Mouse (Mus musculus): ENCODE measurements around the gene Fshr. TPM values are rescaled to one million over a fixed set of nuclear protein-coding genes. Genes with fewer than 3 reads are reported as not detected.

Fshr gene
- polyA plus RNA-seq, 1 experiment from 2014 or later, result not detected

GRCm38 (mm10) chr17:89051031-89051563, 149.4 kb downstream of the Fshr start:
- H3K4me2 ChIP-seq (replicated peaks; ENCODE audit: low read depth, low read length), result no peak overlapping the region
- WGBS, result 86% methylated on average over 3 of the region's 3 CpGs
- no peak overlapping the region for H3K4me3 ChIP-seq (ENCODE audit: low read depth, low read length)
- H3K4me1 ChIP-seq (replicated peaks; ENCODE audit: control insufficient read depth, insufficient read depth, low read length), result no peaks in the 10 kb centered on the region
- DNase-seq (ENCODE audit: low spot score) (no peak), ATAC-seq (ENCODE audit: low FRiP score) (no peak)
- no peak overlapping the region for H3K9ac ChIP-seq (ENCODE audit: low read depth, low read length)
- no peak overlapping the region for H3K27ac ChIP-seq (ENCODE audit: low read depth, low read length)
- H3K9me3 ChIP-seq (ENCODE audit: control insufficient read depth, low read length), result no peaks in the 10 kb centered on the region
- no peaks in the 10 kb centered on the region for H3K36me3 ChIP-seq (ENCODE audit: control insufficient read depth, insufficient read depth, low read length)
- no peaks in the 10 kb centered on the region for H3K27me3 ChIP-seq (ENCODE audit: control insufficient read depth, insufficient read depth, low read length)

- Histone ChIP-seq H3K27ac (ENCODE audit: low read depth, low read length) (no peak overlapping the region), H3K4me3 (ENCODE audit: low read depth, low read length) (no peak overlapping the region), H3K9ac (ENCODE audit: low read depth, low read length) (no peak overlapping the region), H3K27me3 (ENCODE audit: control insufficient read depth, insufficient read depth, low read length) (no peaks in the 10 kb centered on the region), H3K4me2 (replicated peaks; ENCODE audit: low read depth, low read length) (no peak overlapping the region), H3K9me3 (ENCODE audit: control insufficient read depth, low read length) (no peaks in the 10 kb centered on the region), H3K36me3 (ENCODE audit: control insufficient read depth, insufficient read depth, low read length) (no peaks in the 10 kb centered on the region), H3K4me1 (replicated peaks; ENCODE audit: control insufficient read depth, insufficient read depth, low read length) (no peaks in the 10 kb centered on the region)
- WGBS, result 91% methylated on average over 2 of the region's 2 CpGs
- ATAC-seq (ENCODE audit: low FRiP score), result no peak
- no peak for DNase-seq (ENCODE audit: low spot score)
Measured at GRCm38 (mm10) chr17:89049071-89049470, 151.4 kb downstream of the Fshr start.

GRCm38 (mm10) chr17:89046016-89046415, 154.5 kb downstream of the Fshr start:
- Histone ChIP-seq H3K4me3 (ENCODE audit: low read depth, low read length) (no peak overlapping the region), H3K27me3 (ENCODE audit: control insufficient read depth, insufficient read depth, low read length) (no peaks in the 10 kb centered on the region), H3K4me2 (replicated peaks; ENCODE audit: low read depth, low read length) (no peak overlapping the region), H3K9ac (ENCODE audit: low read depth, low read length) (no peak overlapping the region), H3K9me3 (ENCODE audit: control insufficient read depth, low read length) (no peaks in the 10 kb centered on the region), H3K27ac (ENCODE audit: low read depth, low read length) (no peak overlapping the region), H3K36me3 (ENCODE audit: control insufficient read depth, insufficient read depth, low read length) (no peaks in the 10 kb centered on the region), H3K4me1 (replicated peaks; ENCODE audit: control insufficient read depth, insufficient read depth, low read length) (no peaks in the 10 kb centered on the region)
- DNase-seq (ENCODE audit: low spot score), result no peak
- 72% methylated on average over 3 of the region's 3 CpGs for WGBS
- no peak for ATAC-seq (ENCODE audit: low FRiP score)

- Histone ChIP-seq H3K4me3 (ENCODE audit: low read depth, low read length) (no peak overlapping the region), H3K9me3 (ENCODE audit: control insufficient read depth, low read length) (no peaks in the 10 kb centered on the region), H3K27me3 (ENCODE audit: control insufficient read depth, insufficient read depth, low read length) (no peaks in the 10 kb centered on the region), H3K4me1 (replicated peaks; ENCODE audit: control insufficient read depth, insufficient read depth, low read length) (no peaks in the 10 kb centered on the region), H3K4me2 (replicated peaks; ENCODE audit: low read depth, low read length) (no peak overlapping the region), H3K9ac (ENCODE audit: low read depth, low read length) (no peak overlapping the region), H3K27ac (ENCODE audit: low read depth, low read length) (no peak overlapping the region), H3K36me3 (ENCODE audit: control insufficient read depth, insufficient read depth, low read length) (no peaks in the 10 kb centered on the region)
- WGBS, result 90% methylated on average over 5 of the region's 5 CpGs
- no peak for ATAC-seq (ENCODE audit: low FRiP score)
- no peak for DNase-seq (ENCODE audit: low spot score)
Measured at GRCm38 (mm10) chr17:89036723-89037122, 163.8 kb downstream of the Fshr start.

GRCm38 (mm10) chr17:89036049-89036448, 164.4 kb downstream of the Fshr start:
- 96% methylated on average over 3 of the region's 3 CpGs for WGBS
- no peaks in the 10 kb centered on the region for H3K36me3 ChIP-seq (ENCODE audit: control insufficient read depth, insufficient read depth, low read length)
- DNase-seq (ENCODE audit: low spot score) (peak; percentile 2), ATAC-seq (ENCODE audit: low FRiP score) (no peak)
- H3K9ac ChIP-seq (ENCODE audit: low read depth, low read length), result no peak overlapping the region
- no peak overlapping the region for H3K4me2 ChIP-seq (replicated peaks; ENCODE audit: low read depth, low read length)
- H3K27me3 ChIP-seq (ENCODE audit: control insufficient read depth, insufficient read depth, low read length), result no peaks in the 10 kb centered on the region
- H3K27ac ChIP-seq (ENCODE audit: low read depth, low read length), result no peak overlapping the region
- H3K4me3 ChIP-seq (ENCODE audit: low read depth, low read length), result no peak overlapping the region
- H3K4me1 ChIP-seq (replicated peaks; ENCODE audit: control insufficient read depth, insufficient read depth, low read length), result no peaks in the 10 kb centered on the region
- H3K9me3 ChIP-seq (ENCODE audit: control insufficient read depth, low read length), result no peaks in the 10 kb centered on the region

GRCm38 (mm10) chr17:89034627-89035026, 165.8 kb downstream of the Fshr start:
- Histone ChIP-seq H3K27ac (ENCODE audit: low read depth, low read length) (no peak overlapping the region), H3K36me3 (ENCODE audit: control insufficient read depth, insufficient read depth, low read length) (no peaks in the 10 kb centered on the region), H3K4me3 (ENCODE audit: low read depth, low read length) (no peak overlapping the region), H3K27me3 (ENCODE audit: control insufficient read depth, insufficient read depth, low read length) (no peaks in the 10 kb centered on the region), H3K4me1 (replicated peaks; ENCODE audit: control insufficient read depth, insufficient read depth, low read length) (no peaks in the 10 kb centered on the region), H3K9me3 (ENCODE audit: control insufficient read depth, low read length) (no peaks in the 10 kb centered on the region), H3K9ac (ENCODE audit: low read depth, low read length) (no peak overlapping the region), H3K4me2 (replicated peaks; ENCODE audit: low read depth, low read length) (no peak overlapping the region)
- DNase-seq (ENCODE audit: low spot score), result no peak
- ATAC-seq (ENCODE audit: low FRiP score), result no peak

GRCm38 (mm10) chr17:89032981-89033380, 167.5 kb downstream of the Fshr start:
- H3K9me3 ChIP-seq (ENCODE audit: control insufficient read depth, low read length), result no peaks in the 10 kb centered on the region
- no peaks in the 10 kb centered on the region for H3K4me1 ChIP-seq (replicated peaks; ENCODE audit: control insufficient read depth, insufficient read depth, low read length)
- H3K4me3 ChIP-seq (ENCODE audit: low read depth, low read length), result no peak overlapping the region
- WGBS, result 88% methylated on average over 2 of the region's 2 CpGs
- H3K9ac ChIP-seq (ENCODE audit: low read depth, low read length), result no peak overlapping the region
- H3K36me3 ChIP-seq (ENCODE audit: control insufficient read depth, insufficient read depth, low read length), result no peaks in the 10 kb centered on the region
- H3K27ac ChIP-seq (ENCODE audit: low read depth, low read length), result no peak overlapping the region
- H3K27me3 ChIP-seq (ENCODE audit: control insufficient read depth, insufficient read depth, low read length), result no peaks in the 10 kb centered on the region
- no peak overlapping the region for H3K4me2 ChIP-seq (replicated peaks; ENCODE audit: low read depth, low read length)
- ATAC-seq (ENCODE audit: low FRiP score) (no peak), DNase-seq (ENCODE audit: low spot score) (no peak)

- WGBS, result 89% methylated on average over 2 of the region's 2 CpGs
- Histone ChIP-seq H3K9me3 (ENCODE audit: control insufficient read depth, low read length) (no peaks in the 10 kb centered on the region), H3K4me2 (replicated peaks; ENCODE audit: low read depth, low read length) (no peak overlapping the region), H3K27ac (ENCODE audit: low read depth, low read length) (no peak overlapping the region), H3K9ac (ENCODE audit: low read depth, low read length) (no peak overlapping the region), H3K4me3 (ENCODE audit: low read depth, low read length) (no peak overlapping the region), H3K4me1 (replicated peaks; ENCODE audit: control insufficient read depth, insufficient read depth, low read length) (no peaks in the 10 kb centered on the region), H3K36me3 (ENCODE audit: control insufficient read depth, insufficient read depth, low read length) (no peaks in the 10 kb centered on the region), H3K27me3 (ENCODE audit: control insufficient read depth, insufficient read depth, low read length) (no peaks in the 10 kb centered on the region)
- ATAC-seq (ENCODE audit: low FRiP score), result no peak
- no peak for DNase-seq (ENCODE audit: low spot score)
Measured at GRCm38 (mm10) chr17:89019518-89019917, 181.0 kb downstream of the Fshr start.

- no peak for ATAC-seq (ENCODE audit: low FRiP score)
Measured at GRCm38 (mm10) chr17:89017002-89017401, 183.5 kb downstream of the Fshr start.

More at GRCm38 (mm10) chr17:89017002-89017401, 183.5 kb downstream of the Fshr start:
- Histone ChIP-seq H3K27me3 (ENCODE audit: control insufficient read depth, insufficient read depth, low read length) (no peaks in the 10 kb centered on the region), H3K4me3 (ENCODE audit: low read depth, low read length) (no peak overlapping the region), H3K36me3 (ENCODE audit: control insufficient read depth, insufficient read depth, low read length) (no peaks in the 10 kb centered on the region), H3K4me2 (replicated peaks; ENCODE audit: low read depth, low read length) (no peak overlapping the region), H3K27ac (ENCODE audit: low read depth, low read length) (no peak overlapping the region), H3K9me3 (ENCODE audit: control insufficient read depth, low read length) (no peaks in the 10 kb centered on the region), H3K4me1 (replicated peaks; ENCODE audit: control insufficient read depth, insufficient read depth, low read length) (no peaks in the 10 kb centered on the region), H3K9ac (ENCODE audit: low read depth, low read length) (no peak overlapping the region)
- 90% methylated on average over 4 of the region's 4 CpGs for WGBS
- DNase-seq (ENCODE audit: low spot score), result no peak

All from hindbrain, embryonic 11.5 days (tissue).